Mouse (Mus musculus) lung, embryonic 15.5 days (tissue): ENCODE measurements around the gene Spag9. TPM values are rescaled to one million over a fixed set of nuclear protein-coding genes. Genes with fewer than 3 reads are reported as not detected.
A peak's percentile ranks its signal among the peaks of the same experiment; 100 is the strongest.

Source experiments
- ATAC-seq: fragments of 200-750 bp; cut with Nextera tagmentation; 2 replicates; pipeline ENCODE4 v1.8.0; 2017; ENCODE audit warnings: moderate number of reproducible peaks, borderline replicate concordance; ENCODE audit not compliant: low FRiP score, low TSS enrichment; ENCODE audit errors: extremely low read depth
- H3K27ac ChIP-seq: fragments of 300-500 bp; sonication (generic); 2 replicates; pipeline ENCODE4 v1.5.1; 2015; ENCODE audit warnings: moderate library complexity, mild to moderate bottlenecking, inconsistent platforms
- H3K27me3 ChIP-seq: fragments of 300-500 bp; sonication (generic); 2 replicates; pipeline ENCODE4 v1.6.1; 2015; ENCODE audit warnings: inconsistent platforms
- H3K36me3 ChIP-seq: fragments of 300-500 bp; sonication (generic); 2 replicates; pipeline ENCODE4 v1.6.1; 2015; ENCODE audit warnings: inconsistent platforms
- H3K4me1 ChIP-seq: fragments of 300-500 bp; sonication (generic); 2 replicates; pipeline ENCODE4 v1.6.1; 2015; ENCODE audit warnings: inconsistent platforms
- H3K4me2 ChIP-seq: fragments of 300-500 bp; sonication (generic); 2 replicates; pipeline ENCODE4 v1.6.1; 2015; ENCODE audit warnings: inconsistent platforms, mild to moderate bottlenecking, moderate library complexity
- H3K4me3 ChIP-seq: fragments of 300-500 bp; sonication (generic); 2 replicates; pipeline ENCODE4 v1.5.1; 2015; ENCODE audit warnings: mild to moderate bottlenecking, inconsistent platforms
- H3K9ac ChIP-seq: fragments of 300-500 bp; sonication (generic); 2 replicates; pipeline ENCODE4 v1.6.1; 2015; ENCODE audit warnings: inconsistent platforms
- H3K9me3 ChIP-seq: fragments of 300-500 bp; sonication (generic); 2 replicates; pipeline ENCODE4 v1.6.1; 2016; ENCODE audit warnings: inconsistent platforms
- WGBS: fragments of 180-500 bp; shearing (Covaris S2); methylation state at CpG from one replicate; pipeline ENCODE4 v1.1.7; 2015; 5-methylcytosine and 5-hydroxymethylcytosine counted together
- polyA plus RNA-seq: library from polyadenylated mRNA; unstranded; fragments of >200 nt; fragmentation: Nextera tagmentation; extraction: Ambion mirVana; gene quantifications from 2 replicates; pipeline ENCODE4 v1.2.1, GENCODE M21; 2015

Gene Spag9
- polyA plus RNA-seq, 1 experiment from 2014 or later, result 39.4 TPM

DNA sequence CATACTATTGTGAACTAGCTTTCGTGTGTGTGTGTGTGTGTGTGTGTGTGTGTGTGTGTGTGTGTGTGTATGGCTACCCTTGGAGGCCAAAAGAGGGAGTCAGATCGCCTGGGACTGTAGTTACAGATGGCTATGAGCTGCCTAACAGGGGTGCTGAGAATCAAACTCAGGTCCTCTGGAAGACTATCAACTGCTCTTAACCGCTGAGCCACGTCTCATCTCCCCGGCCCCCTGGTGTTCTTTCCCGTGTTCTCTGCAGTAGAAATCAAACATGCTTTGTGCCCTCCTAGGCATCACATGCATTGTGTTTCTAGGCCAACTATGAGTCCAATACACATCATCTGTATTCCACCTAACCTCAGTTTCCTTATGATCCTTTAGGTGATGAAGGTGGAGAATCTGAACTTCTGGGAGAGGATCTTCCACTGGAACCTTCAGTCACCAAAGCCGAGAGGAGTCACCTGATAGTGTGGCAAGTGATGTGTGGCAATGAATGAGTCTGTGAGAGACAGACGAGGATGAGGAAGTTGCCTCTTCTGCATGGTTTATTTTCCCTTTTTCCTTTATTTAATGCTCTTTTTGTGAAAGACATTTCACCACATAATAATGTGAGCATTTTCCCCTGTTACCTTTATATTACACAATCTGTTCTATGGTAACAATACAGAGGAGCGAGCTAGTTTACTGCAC, 126.6 kb downstream of the Spag9 start:
- Histone ChIP-seq H3K9ac (no peak overlapping the region), H3K4me3 (no peak overlapping the region), H3K27me3 (no peaks in the 10 kb centered on the region), H3K9me3 (no peaks in the 10 kb centered on the region), H3K4me2 (no peak overlapping the region), H3K4me1 (no peaks in the 10 kb centered on the region), H3K36me3 (peaks cover 26% of the 10 kb centered on the region; the same call in 1 of the 2 replicates), H3K27ac (no peak overlapping the region)
- no peak for ATAC-seq
- WGBS, result 87% methylated on average over 9 of the region's 9 CpGs

DNA sequence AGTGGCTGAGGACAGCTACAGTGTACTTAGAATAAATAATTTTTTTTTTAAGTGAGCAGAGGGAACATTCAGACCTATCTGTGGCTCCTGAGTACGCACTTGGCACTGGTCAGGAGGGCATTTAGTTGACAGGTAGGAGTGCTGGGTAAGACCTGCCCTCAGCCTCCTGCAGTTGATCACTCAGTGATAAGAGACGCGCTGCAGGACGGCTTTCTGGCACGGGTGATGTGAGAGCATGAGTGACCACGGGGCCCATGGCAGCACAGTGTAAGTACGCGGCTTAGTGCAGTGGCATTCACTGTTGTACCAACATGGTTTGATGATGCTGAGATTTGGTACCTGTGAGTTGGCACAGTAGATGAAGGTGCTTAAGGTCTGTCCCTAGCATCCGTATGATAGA, 130.8 kb downstream of the Spag9 start:
- H3K4me3 ChIP-seq, result no peak overlapping the region
- no peaks in the 10 kb centered on the region for H3K4me1 ChIP-seq
- H3K27me3 ChIP-seq, result no peaks in the 10 kb centered on the region
- H3K27ac ChIP-seq, result no peak overlapping the region
- ATAC-seq, result no peak
- no peaks in the 10 kb centered on the region for H3K9me3 ChIP-seq
- WGBS, result 88% methylated on average over 9 of the region's 9 CpGs
- peaks cover 16% of the 10 kb centered on the region; the same call in 1 of the 2 replicates for H3K36me3 ChIP-seq
- no peak overlapping the region for H3K9ac ChIP-seq
- no peak overlapping the region for H3K4me2 ChIP-seq

GRCm38 (mm10) chr11:94127966-94128365, 132.1 kb downstream of the Spag9 start:
- no peaks in the 10 kb centered on the region for H3K9me3 ChIP-seq
- no peak overlapping the region for H3K4me3 ChIP-seq
- WGBS, result 42% methylated on average over 5 of the region's 5 CpGs
- no peaks in the 10 kb centered on the region for H3K4me1 ChIP-seq
- H3K36me3 ChIP-seq, result peaks cover 8% of the 10 kb centered on the region; the same call in 1 of the 2 replicates
- ATAC-seq, result peak; percentile 50; the same call in 1 of the 2 replicates
- no peaks in the 10 kb centered on the region for H3K27me3 ChIP-seq
- no peak overlapping the region for H3K9ac ChIP-seq
- no peak overlapping the region for H3K27ac ChIP-seq
- no peak overlapping the region for H3K4me2 ChIP-seq

GRCm38 (mm10) chr11:94128506-94128905, 132.6 kb downstream of the Spag9 start:
- 86% methylated on average over 8 of the region's 8 CpGs for WGBS

DNA sequence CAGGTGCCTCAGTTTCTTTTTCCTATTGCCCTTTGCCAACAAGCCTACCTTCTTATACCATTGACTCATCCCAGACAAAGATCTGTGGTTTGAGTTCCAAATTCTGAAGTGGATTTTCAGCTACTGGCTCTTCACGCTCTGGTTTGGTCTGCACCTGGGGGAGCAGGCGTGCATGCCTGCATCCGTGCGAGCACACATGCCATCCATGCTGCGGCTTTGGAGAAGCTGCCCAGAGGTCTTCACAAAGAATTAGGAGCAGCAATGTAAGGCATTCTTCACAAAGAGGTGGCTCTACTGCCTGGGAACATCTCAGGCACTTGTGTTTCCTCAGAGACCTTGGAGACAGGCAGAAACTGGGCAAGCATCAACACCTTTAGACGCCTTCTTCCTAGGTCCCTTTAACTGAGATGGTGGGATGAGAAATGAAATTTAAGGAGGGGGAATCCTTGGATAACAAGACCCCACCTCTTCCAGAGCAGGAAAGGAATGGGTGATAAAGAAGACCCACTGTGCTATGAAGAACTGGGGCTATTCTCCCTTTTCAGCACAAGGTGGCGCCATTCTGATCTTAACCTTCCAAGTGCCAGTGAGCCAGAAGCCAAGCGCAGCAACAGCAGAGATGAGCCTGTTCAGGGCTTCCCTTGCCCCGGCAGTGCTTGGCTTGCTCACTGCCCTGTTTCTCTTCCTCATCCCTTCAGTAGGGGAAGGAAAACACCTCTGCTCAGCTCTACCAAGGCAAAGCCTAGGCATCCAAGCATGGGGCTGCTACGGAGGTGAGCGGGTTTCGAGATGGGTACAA, 133.6 kb downstream of the Spag9 start:
- Histone ChIP-seq H3K4me2 (no peak overlapping the region), H3K4me3 (no peak overlapping the region), H3K9ac (no peak overlapping the region), H3K27me3 (no peaks in the 10 kb centered on the region), H3K4me1 (peaks cover 14% of the 10 kb centered on the region), H3K9me3 (no peaks in the 10 kb centered on the region), H3K36me3 (peaks cover 5% of the 10 kb centered on the region; the same call in 1 of the 2 replicates), H3K27ac (no peak overlapping the region)
- no peak for ATAC-seq
- 63% methylated on average over 12 of the region's 12 CpGs for WGBS

More at GRCm38 (mm10) chr11:94128506-94128905, 132.6 kb downstream of the Spag9 start:
- ATAC-seq, result no peak
- H3K36me3 ChIP-seq, result peaks cover 8% of the 10 kb centered on the region; the same call in 1 of the 2 replicates
- no peak overlapping the region for H3K4me2 ChIP-seq
- H3K9ac ChIP-seq, result no peak overlapping the region
- H3K27me3 ChIP-seq, result no peaks in the 10 kb centered on the region
- H3K9me3 ChIP-seq, result no peaks in the 10 kb centered on the region
- H3K27ac ChIP-seq, result no peak overlapping the region
- peaks cover 5% of the 10 kb centered on the region for H3K4me1 ChIP-seq
- no peak overlapping the region for H3K4me3 ChIP-seq

- ATAC-seq, result no peak
- H3K4me1 ChIP-seq, result peaks cover 21% of the 10 kb centered on the region
- no peak overlapping the region for H3K4me2 ChIP-seq
- H3K9me3 ChIP-seq, result no peaks in the 10 kb centered on the region
- no peaks in the 10 kb centered on the region for H3K27me3 ChIP-seq
- no peak overlapping the region for H3K9ac ChIP-seq
- H3K27ac ChIP-seq, result no peak overlapping the region
- WGBS, result 65% methylated on average over 4 of the region's 4 CpGs
- H3K4me3 ChIP-seq, result no peak overlapping the region
- H3K36me3 ChIP-seq, result no peaks in the 10 kb centered on the region
Measured at GRCm38 (mm10) chr11:94130118-94131095, 134.5 kb downstream of the Spag9 start.

DNA sequence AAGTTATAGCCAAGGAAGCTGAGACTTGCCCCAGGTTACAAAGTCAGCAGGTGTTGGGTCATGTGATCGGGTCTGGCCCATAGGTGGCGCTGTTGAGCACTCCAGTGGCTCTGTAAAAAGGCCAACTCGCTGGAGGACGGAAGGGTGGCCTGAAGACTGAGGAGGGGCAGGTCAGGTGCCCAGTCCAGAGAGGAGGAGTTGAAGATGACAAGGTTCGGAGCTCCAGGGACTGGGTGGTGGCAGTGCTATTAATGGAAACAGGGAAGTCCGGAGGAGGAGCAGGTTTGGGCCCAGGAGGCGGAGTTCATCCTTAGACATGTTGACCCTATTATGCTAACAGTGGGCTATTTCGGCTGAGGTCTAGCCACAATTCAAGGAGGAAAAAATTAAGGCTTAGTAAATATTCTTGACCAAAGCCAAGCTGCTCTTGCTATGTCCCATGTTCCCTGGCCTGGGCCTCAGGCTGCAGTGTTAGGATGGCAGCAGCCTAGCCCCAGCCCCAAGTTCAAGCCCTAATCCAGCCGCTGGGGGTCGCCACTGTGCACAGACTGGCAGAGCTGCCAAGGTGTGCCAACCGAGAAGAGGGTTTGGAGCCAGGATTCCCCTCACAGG, 137.6 kb downstream of the Spag9 start:
- H3K4me3 ChIP-seq, result 0 out of 2 replicates have a peak overlapping the region, but pooled peaks have one; percentile 8
- 16% methylated on average over 11 of the region's 11 CpGs for WGBS
- peak overlapping the region; percentile 39 for H3K4me2 ChIP-seq
- no peaks in the 10 kb centered on the region for H3K36me3 ChIP-seq
- peak overlapping the region; percentile 70 for H3K27ac ChIP-seq
- ATAC-seq, result peak; percentile 40; the same call in 1 of the 2 replicates
- peaks cover 40% of the 10 kb centered on the region for H3K4me1 ChIP-seq
- no peaks in the 10 kb centered on the region for H3K9me3 ChIP-seq
- no peak overlapping the region for H3K9ac ChIP-seq
- H3K27me3 ChIP-seq, result no peaks in the 10 kb centered on the region

DNA sequence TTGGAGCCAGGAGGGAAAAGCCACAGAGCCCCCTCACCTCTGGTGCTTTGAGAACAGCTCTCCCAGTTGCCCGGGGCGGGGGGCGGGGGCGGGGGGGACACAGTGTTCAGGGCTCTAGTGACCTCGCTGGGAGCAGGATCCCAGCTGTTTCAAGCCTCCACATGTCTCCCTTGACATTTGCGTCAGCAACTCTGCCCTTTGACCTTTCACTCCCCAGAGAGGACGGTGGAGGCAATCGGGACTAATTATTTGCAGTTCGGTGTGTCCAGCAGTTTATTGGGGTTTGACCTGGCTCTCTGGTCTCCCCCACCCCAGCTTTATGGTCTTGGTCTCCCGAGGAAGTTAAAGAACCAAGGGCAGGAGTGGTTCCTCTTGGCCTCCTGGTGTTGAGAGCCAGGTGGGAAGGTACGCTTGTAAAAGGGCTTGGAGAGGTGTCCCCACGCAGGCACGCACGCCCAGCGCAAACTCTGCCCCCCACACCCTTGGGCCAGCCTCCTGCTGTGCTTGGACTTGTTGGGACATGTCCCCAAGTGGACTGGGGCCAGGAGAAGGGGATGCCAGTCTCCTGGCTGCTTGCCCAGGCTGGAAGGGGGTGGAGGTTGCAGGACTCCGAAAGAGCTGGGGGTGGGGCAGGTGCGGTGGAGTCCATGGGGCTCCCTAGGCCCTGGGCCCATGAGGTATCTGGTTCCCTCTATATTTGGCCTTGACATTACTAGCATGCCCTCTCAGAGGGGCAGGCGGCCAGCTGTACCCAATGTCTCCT, 138.4 kb downstream of the Spag9 start:
- WGBS, result 39% methylated on average over 18 of the region's 18 CpGs
- H3K4me3 ChIP-seq, result no peak overlapping the region
- peak overlapping the region; percentile 70 for H3K27ac ChIP-seq
- no peaks in the 10 kb centered on the region for H3K9me3 ChIP-seq
- no peak overlapping the region for H3K9ac ChIP-seq
- H3K36me3 ChIP-seq, result no peaks in the 10 kb centered on the region
- peak; percentile 50 for ATAC-seq
- peaks cover 45% of the 10 kb centered on the region for H3K4me1 ChIP-seq
- H3K27me3 ChIP-seq, result no peaks in the 10 kb centered on the region
- H3K4me2 ChIP-seq, result peak overlapping the region; percentile 18; the same call in 1 of the 2 replicates

GRCm38 (mm10) chr11:94135581-94136001, 139.7 kb downstream of the Spag9 start:
- Histone ChIP-seq H3K4me1 (peaks cover 45% of the 10 kb centered on the region), H3K36me3 (no peaks in the 10 kb centered on the region), H3K9ac (no peak overlapping the region), H3K9me3 (no peaks in the 10 kb centered on the region), H3K27me3 (no peaks in the 10 kb centered on the region), H3K4me3 (no peak overlapping the region), H3K27ac (peak overlapping the region; percentile 19; the same call in 1 of the 2 replicates), H3K4me2 (no peak overlapping the region)
- no peak for ATAC-seq
- WGBS, result 63% methylated on average over 8 of the region's 8 CpGs

DNA sequence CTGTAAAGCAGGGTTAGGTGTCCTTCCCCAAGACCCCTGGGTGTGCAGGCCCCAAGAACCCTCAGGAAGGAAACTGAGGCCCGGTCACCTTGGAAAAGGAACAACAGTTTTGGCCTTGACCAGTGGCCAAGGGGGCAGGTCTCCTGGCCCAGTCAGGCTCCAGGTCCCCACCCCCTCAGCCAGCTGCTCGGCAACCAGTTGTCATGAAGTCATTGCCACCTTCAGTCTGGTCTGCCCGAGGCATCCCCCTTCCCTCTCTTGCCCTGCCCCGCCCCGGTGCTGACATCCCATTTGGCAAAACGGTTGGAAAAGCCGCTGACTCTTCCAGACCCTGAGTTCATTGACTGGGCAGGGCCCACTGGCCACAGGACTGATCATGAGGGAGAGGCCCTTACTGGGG, 140.8 kb downstream of the Spag9 start:
- peaks cover 45% of the 10 kb centered on the region for H3K4me1 ChIP-seq
- H3K4me3 ChIP-seq, result no peak overlapping the region
- WGBS, result 54% methylated on average over 7 of the region's 7 CpGs
- no peak overlapping the region for H3K27ac ChIP-seq
- no peak overlapping the region for H3K9ac ChIP-seq
- H3K9me3 ChIP-seq, result no peaks in the 10 kb centered on the region
- H3K27me3 ChIP-seq, result no peaks in the 10 kb centered on the region
- no peaks in the 10 kb centered on the region for H3K36me3 ChIP-seq
- no peak for ATAC-seq
- H3K4me2 ChIP-seq, result no peak overlapping the region
